Mouse (Mus musculus): ENCODE data around the gene Txndc11.
"Not testable (repeated sequence)": the region's sequence is repeated elsewhere in the genome, so short reads cannot be mapped to it uniquely, and the experiment has no call there.

Txndc11 gene

DNA sequence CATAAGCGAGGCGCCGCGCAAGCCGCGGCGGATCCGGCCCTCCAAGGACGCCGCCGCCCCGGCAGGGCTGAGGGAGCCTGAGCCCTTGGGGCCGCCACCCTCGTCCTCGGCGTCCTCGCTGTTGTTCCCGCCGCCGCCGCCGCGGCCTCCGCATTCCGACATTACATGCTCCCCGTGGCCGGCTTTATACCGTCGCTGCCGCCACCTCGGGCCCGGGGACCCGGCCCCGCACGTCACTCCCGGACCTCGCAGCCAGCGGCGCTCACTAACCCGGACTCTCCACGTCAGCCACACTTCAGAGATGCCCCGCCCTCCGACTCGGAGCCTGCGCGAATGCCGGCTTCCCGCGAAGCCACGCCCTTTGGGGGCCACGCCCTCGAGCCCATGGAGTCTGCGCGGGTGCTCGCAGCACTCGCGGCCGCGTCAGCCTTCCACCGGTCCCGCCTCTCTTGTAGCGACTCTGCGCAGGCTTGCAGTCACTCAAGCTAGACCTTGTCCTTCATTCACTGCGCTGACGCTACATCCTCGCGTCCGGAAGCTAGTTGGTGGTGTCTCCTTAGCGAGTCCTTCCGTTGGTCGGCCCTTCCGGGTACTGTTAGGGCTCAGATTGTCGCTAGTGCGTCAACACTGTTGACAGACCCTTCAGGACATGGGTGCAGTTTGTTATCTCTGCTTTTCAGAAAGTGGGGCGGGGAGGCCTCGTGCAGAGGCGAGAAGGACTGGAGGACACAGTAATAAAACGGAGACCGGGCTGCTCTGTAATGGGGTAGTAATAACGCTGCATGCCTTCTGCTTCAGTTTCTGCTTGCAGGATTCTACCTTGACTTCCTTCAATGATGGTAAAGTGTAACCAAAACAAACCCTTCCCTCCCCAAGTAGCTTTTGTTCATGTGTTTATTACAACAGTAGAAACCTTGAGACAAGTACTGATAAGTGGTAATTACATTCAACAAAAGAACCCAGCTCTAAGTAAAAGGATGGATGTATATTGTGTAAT lies at the start of gene Txndc11:
TSS of gene Txndc11 (minus strand) at position 303 of the 997 bp plus-strand sequence.
- DNase-seq (ENCODE audit: low read depth, low spot score): peak; percentile 99

GRCm38 (mm10) chr16:11177404-11177803 lies 43.0 kb upstream of the Txndc11 start:
- no peak for DNase-seq (ENCODE audit: low read depth, low spot score)

DNA sequence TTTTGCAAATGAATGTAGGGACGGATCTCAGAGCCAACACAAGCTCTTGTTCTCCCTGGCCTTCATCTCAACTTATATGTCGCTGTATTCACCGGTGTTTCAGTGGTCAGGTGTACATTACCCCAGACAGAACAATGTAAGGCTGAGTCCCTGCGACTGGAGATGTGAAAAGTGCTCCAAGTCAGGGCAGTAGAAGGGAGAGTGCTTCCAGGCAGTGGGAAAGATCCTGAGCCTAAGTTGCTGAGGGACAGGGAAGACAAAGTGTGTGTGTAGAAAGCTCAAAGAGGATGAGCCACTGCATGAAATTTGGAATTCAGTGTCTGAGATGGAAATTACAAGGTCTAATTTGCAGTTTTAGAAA lies 42.4 kb upstream of the Txndc11 start:
- DNase-seq (ENCODE audit: low read depth, low spot score): no peak

GRCm38 (mm10) chr16:11176208-11176883 lies 41.9 kb upstream of the Txndc11 start, which contains the start of gene Zc3h7a:
Gene Zc3h7a, minus strand, starts transcription at chr16:11176393.
- peak; percentile 94 for DNase-seq (ENCODE audit: low read depth, low spot score)

DNA sequence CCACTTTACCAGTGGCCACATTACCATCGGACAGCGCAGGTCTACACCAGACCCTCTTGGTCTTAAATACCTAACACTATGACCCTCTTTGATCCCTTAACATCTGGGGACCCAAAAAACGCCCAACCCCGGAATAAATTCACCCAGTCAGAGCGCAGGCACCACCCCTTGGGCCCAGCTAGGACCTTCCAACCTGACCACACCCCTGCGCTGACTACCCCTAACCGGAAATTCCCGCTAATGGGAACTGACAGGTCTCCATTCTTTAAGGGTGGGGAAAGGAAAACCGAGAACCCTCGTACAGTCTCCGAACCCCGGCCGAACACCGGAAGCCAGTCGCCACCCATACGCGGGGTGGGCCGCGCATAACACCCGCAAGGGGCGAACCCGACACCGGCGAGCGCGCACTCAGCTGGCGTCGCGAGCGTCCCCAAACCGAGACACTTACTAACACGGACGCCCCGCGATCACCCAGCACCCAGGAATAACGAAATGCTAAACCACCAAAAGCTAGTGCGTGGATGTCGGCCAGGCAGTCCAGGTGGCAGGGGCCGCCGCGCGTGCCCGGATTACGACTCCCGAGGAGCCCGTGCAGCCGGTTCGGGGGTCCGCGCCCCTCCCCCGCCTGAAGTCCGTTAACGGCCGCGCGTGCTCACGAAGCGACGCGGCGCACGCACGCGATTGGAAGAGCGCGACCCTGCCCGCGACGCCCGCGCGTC lies 41.2 kb upstream of the Txndc11 start:
- peak; percentile 69 for DNase-seq (ENCODE audit: low read depth, low spot score)

GRCm38 (mm10) chr16:11175100-11175488 lies 40.6 kb upstream of the Txndc11 start:
- no peak for DNase-seq (ENCODE audit: low read depth, low spot score)

DNA sequence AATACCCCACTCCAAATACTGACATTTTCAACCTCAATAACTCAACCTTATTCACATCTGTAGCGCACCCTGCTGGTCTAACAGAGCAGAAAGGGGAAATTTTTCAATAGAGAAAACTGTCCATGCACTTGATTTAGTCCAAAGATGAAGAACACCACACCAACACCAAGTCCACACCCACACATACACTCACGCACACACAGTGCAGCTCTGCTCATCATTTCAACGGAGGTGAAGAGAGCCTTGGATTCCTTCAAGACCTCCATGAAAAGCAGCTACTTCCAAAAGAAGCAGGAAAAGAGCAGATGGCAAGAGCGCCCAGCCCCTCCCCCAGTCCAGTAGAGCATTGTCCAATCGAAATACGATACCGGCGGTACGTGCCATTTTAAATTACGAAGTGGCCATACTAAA lies 40.2 kb upstream of the Txndc11 start:
- DNase-seq (ENCODE audit: low read depth, low spot score): peak; percentile 61

DNA sequence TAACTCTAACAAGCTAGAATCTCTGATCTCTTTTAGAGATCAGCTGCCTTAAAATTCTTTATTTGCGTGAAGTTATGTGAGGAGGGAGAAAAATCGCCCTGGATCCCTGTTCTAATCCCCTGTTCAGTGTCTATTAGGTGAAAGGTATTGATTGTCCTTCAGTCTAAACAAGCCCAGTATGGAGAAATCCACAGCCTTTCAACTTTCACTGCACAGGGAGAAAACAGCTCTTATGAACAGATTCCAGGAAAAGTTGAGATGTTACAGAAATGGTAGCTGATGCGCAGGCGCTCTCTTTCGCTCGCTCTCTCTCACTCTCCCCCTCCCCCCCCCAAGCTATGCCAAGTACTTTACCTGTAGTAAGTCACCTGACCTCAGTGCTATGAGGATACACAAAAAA lies 37.2 kb upstream of the Txndc11 start:
- no peak for DNase-seq (ENCODE audit: low read depth, low spot score)

DNA sequence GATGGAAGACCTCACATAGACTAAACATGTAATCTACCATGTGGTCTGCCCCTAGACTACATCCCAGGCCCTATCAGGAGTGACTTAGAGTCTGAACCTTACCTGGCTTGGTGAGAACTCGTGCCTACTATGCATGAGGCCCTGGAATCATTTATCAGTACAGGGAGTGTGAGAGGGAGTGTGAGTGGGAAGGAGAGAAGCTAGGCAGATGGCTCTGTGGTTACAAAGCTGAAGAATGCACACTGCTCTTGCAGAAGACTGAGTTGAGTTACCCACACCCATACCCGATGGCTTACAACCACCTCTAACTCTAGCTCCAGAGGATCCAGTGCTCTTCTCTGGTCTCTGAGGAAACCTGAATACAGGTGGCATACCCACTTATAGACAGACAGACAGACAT lies 32.0 kb upstream of the Txndc11 start:
- no peak for DNase-seq (ENCODE audit: low read depth, low spot score)

- no peak for DNase-seq (ENCODE audit: low read depth, low spot score)
Observed at GRCm38 (mm10) chr16:11164695-11165255, 30.3 kb upstream of the Txndc11 start.

GRCm38 (mm10) chr16:11157721-11158120 lies 23.3 kb upstream of the Txndc11 start:
- DNase-seq (ENCODE audit: low read depth, low spot score): not testable (repeated sequence)

- DNase-seq (ENCODE audit: low read depth, low spot score): peak; percentile 39
Observed at GRCm38 (mm10) chr16:11154500-11154899, 20.1 kb upstream of the Txndc11 start.

- peak; percentile 50 for DNase-seq (ENCODE audit: low read depth, low spot score)
Observed at GRCm38 (mm10) chr16:11143706-11144483, 9.4 kb upstream of the Txndc11 start.

DNA sequence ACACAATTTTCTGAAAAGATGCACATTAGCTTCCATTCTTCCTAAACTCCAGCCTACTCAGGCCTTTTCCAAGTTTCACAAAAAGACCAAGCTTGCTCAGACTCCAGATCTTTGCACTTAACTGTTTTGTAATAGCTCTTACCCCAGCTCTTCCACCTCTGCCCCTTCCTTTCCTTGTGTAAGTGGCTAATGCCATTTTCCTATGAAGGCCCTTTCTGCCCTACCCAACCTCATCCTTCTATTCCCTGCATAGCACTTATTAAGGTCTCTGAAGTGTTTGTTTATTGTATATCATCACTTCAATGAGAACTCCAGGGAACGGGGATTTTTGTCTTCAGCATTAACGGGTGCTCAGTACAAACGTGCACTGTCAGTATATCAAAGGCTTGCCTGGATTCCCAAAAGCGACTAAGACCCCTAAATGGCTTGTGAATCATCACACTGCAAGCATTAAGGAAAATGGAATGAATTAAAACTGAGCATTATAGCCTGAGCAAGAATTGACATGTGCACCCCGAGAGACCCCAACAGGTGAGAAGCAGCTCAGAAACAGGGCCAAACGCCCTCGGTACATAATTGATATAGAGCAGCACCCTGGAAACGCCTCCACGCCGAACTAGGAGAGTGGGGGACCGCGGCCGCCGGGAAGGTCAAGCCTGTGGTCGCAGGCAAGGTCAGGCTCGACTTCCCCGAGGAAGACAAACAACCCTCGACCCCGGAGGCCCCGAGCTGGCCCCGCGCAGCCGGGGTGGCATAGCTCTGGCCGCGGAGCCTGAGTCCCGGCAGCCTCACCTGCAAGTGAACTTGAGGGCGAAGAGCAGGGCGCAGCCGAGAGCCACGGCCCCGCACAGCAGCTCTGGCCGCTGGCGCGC lies 738 bp downstream of the Txndc11 start:
- no peak for DNase-seq (ENCODE audit: low read depth, low spot score)

DNA sequence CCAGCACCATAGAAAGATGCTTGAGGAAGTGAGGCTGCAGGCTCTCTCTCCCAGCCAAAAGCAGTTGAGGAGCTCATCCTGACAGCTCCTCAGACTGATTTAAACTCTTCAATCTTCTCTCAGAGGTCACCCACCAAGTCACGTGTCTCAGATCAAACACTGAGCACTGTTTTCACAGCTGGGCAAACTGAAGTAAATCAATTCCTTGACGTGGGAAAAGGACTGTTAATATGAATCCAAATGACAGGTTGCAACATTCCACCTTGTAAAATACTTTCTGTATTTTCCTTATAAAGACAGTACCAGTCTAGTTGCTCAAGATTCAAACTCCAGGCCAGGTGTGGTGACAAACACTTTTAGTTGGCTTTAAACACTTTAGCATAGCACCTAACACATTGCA lies 1.6 kb downstream of the Txndc11 start:
- DNase-seq (ENCODE audit: low read depth, low spot score): no peak

DNA sequence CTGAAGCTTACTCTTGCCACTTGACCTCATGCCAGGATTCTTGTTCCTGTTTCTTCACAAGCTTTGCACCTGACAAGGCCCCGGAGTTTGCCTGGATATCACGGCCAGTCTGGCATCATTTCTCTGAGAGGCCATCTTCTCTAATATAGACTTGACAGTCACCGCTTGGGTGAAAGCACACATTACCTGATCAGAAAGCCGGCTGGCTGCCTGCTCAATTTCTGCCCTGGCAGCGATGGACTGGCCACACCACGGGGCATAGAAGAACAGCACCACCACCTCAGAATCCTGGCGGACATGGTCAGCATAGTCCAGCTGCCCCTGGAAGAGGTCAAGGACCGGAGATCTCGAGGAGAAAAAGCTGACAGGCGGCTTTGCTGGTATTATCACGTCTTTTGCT lies 6.1 kb downstream of the Txndc11 start:
- no peak for DNase-seq (ENCODE audit: low read depth, low spot score)

DNA sequence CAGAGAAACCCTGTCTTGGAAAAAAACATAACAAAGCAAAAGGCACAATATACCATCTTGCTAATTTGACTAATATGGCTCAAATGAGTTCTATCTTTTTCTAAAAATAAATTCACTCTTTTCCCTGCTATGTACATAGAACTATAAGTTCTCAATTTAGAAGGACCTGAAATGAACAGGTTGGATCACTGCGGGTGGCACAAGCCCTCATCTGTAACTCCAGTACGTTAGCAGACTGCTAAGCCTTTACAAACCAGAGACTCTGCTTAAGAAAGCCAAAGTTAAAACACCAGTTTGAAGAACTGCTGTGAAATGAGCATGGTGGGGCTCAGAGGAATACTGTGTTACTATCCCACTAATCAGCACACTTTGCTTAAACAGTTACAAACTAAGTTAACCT lies 9.1 kb downstream of the Txndc11 start:
- DNase-seq (ENCODE audit: low read depth, low spot score): no peak

DNA sequence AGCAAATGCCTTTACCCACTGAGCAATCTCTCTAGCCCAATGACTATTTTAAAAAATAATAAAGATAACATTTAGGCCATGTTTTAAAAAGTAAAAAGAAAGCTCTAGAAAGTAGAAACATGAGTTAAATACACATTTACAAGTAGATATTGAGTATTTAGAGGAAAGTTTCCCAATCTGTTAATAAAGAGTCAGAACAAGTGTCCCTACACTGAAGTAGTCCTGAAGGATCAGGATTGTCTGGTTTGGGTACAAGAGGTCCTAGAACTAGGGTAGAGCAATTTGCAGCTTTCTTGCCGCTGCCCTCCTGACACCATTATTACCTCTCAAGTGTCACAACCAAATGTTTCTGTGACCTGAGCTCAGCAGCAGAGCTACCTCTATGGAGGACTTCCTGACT lies 10.3 kb downstream of the Txndc11 start:
- no peak for DNase-seq (ENCODE audit: low read depth, low spot score)

DNA sequence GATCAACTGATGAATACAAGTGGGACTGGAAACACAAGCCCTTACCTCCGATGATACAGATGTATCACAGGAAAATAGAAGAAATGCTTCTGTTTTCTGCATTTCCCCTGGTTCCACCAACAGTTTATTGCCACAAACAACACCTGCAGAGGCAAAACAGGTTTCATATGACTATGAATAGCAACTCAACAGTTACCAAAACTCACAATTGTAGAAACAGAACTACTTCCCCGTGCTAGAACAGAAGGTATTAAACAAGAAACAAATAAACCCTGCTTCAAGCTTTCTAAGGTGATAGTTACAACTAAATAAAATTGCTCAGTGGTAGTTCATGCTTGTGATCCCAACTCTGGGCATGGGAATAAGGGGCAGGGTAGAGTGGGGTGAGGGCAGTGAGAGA lies 11.8 kb downstream of the Txndc11 start:
- DNase-seq (ENCODE audit: low read depth, low spot score): no peak

GRCm38 (mm10) chr16:11109198-11109740 lies 25.2 kb downstream of the Txndc11 start:
- peak; percentile 45 for DNase-seq (ENCODE audit: low read depth, low spot score)
